Mouse (Mus musculus): ENCODE measurements around the gene Them5.

Gene Them5

GRCm38 (mm10) chr3:94382308-94382707, 40.4 kb downstream of the Them5 start:
- TF ChIP-seq POU5F1 (IDR thresholded peaks at IDR 0.05; ENCODE audit: borderline replicate concordance, low read length) (no peak), NANOG (IDR thresholded peaks at IDR 0.05; ENCODE audit: borderline replicate concordance, low read length) (no peak), CTCF (conservative IDR thresholded peaks at IDR 0.05; ENCODE audit: low read length) (no peak)
- Histone ChIP-seq H3K27me3 (ENCODE audit: insufficient read depth, low read length) (peaks cover 67% of the 10 kb centered on the region), H3K4me1 (replicated peaks; ENCODE audit: low read depth, low read length) (peaks cover 14% of the 10 kb centered on the region), H3K4me3 (replicated peaks; ENCODE audit: low read length) (no peak overlapping the region), H3K9me3 (ENCODE audit: low read length) (no peaks in the 10 kb centered on the region), H3K36me3 (ENCODE audit: insufficient read depth, low read length) (no peaks in the 10 kb centered on the region)

DNA sequence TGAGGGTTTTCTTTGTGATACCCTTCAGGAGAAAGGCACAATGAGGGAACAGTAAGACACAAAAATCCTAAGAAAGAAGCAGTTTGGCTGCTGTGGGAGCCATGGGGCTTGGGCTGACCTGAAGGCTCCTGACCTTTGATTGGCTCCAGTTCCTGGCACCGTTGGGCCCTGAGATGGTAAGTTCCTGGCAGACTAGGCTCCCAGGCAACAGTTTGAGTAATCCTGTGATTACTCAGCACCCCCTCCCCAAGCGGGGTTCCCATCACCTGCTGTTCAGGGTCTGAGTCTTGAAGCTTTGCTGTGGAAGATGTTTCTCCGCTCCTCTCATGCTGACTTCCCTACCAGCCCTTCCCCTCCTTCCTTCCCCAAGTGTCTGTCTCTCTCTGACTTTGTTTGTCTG, 41.6 kb downstream of the Them5 start:
- TF ChIP-seq NANOG (IDR thresholded peaks at IDR 0.05; ENCODE audit: borderline replicate concordance, low read length): no peak
- no peak for TF ChIP-seq CTCF (conservative IDR thresholded peaks at IDR 0.05; ENCODE audit: low read length)
- TF ChIP-seq POU5F1 (IDR thresholded peaks at IDR 0.05; ENCODE audit: borderline replicate concordance, low read length): no peak
- Histone ChIP-seq H3K9me3 (ENCODE audit: low read length) (no peaks in the 10 kb centered on the region), H3K36me3 (ENCODE audit: insufficient read depth, low read length) (no peaks in the 10 kb centered on the region), H3K4me1 (replicated peaks; ENCODE audit: low read depth, low read length) (peaks cover 11% of the 10 kb centered on the region; the same call in 1 of the 2 replicates), H3K27me3 (ENCODE audit: insufficient read depth, low read length) (peaks cover 68% of the 10 kb centered on the region), H3K4me3 (replicated peaks; ENCODE audit: low read length) (no peak overlapping the region)

- H3K4me1 ChIP-seq (replicated peaks; ENCODE audit: low read depth, low read length): peaks cover 4% of the 10 kb centered on the region; the same call in 1 of the 2 replicates
- peaks cover 76% of the 10 kb centered on the region for H3K27me3 ChIP-seq (ENCODE audit: insufficient read depth, low read length)
- no peaks in the 10 kb centered on the region for H3K9me3 ChIP-seq (ENCODE audit: low read length)
- no peaks in the 10 kb centered on the region for H3K36me3 ChIP-seq (ENCODE audit: insufficient read depth, low read length)
- no peak overlapping the region for H3K4me3 ChIP-seq (replicated peaks; ENCODE audit: low read length)
- TF ChIP-seq POU5F1 (IDR thresholded peaks at IDR 0.05; ENCODE audit: borderline replicate concordance, low read length) (no peak), NANOG (IDR thresholded peaks at IDR 0.05; ENCODE audit: borderline replicate concordance, low read length) (no peak), CTCF (conservative IDR thresholded peaks at IDR 0.05; ENCODE audit: low read length) (no peak)
Observed at GRCm38 (mm10) chr3:94386671-94387070, 44.8 kb downstream of the Them5 start.

DNA sequence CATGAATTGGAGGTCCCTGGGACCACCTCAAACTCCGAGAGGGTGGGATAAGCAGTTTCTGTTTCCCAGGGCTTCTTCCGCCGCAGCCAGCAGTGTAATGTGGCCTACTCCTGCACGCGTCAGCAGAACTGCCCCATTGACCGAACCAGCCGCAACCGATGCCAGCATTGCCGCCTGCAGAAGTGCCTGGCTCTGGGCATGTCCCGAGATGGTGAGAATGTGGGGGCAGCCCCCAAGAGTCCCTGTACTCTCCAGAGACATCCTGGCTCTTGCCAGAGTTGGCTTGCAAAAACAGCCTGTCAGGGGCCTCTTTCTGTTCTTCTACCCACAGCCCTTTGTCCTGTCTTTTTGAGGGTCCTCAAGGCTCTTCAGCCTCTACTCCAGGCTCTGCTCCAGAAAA, 45.5 kb downstream of the Them5 start:
- H3K4me3 ChIP-seq (replicated peaks; ENCODE audit: low read length): no peak overlapping the region
- H3K27me3 ChIP-seq (ENCODE audit: insufficient read depth, low read length): peaks cover 71% of the 10 kb centered on the region
- TF ChIP-seq CTCF (conservative IDR thresholded peaks at IDR 0.05; ENCODE audit: low read length) (no peak), NANOG (IDR thresholded peaks at IDR 0.05; ENCODE audit: borderline replicate concordance, low read length) (no peak), POU5F1 (IDR thresholded peaks at IDR 0.05; ENCODE audit: borderline replicate concordance, low read length) (no peak)
- no peaks in the 10 kb centered on the region for H3K36me3 ChIP-seq (ENCODE audit: insufficient read depth, low read length)
- H3K4me1 ChIP-seq (replicated peaks; ENCODE audit: low read depth, low read length): peaks cover 4% of the 10 kb centered on the region; the same call in 1 of the 2 replicates
- no peaks in the 10 kb centered on the region for H3K9me3 ChIP-seq (ENCODE audit: low read length)

GRCm38 (mm10) chr3:94388047-94388446, 46.1 kb downstream of the Them5 start:
- Histone ChIP-seq H3K9me3 (ENCODE audit: low read length) (no peaks in the 10 kb centered on the region), H3K4me3 (replicated peaks; ENCODE audit: low read length) (no peak overlapping the region), H3K36me3 (ENCODE audit: insufficient read depth, low read length) (no peaks in the 10 kb centered on the region), H3K27me3 (ENCODE audit: insufficient read depth, low read length) (peaks cover 68% of the 10 kb centered on the region), H3K4me1 (replicated peaks; ENCODE audit: low read depth, low read length) (peaks cover 4% of the 10 kb centered on the region; the same call in 1 of the 2 replicates)
- TF ChIP-seq NANOG (IDR thresholded peaks at IDR 0.05; ENCODE audit: borderline replicate concordance, low read length): no peak
- no peak for TF ChIP-seq CTCF (conservative IDR thresholded peaks at IDR 0.05; ENCODE audit: low read length)
- TF ChIP-seq POU5F1 (IDR thresholded peaks at IDR 0.05; ENCODE audit: borderline replicate concordance, low read length): no peak

DNA sequence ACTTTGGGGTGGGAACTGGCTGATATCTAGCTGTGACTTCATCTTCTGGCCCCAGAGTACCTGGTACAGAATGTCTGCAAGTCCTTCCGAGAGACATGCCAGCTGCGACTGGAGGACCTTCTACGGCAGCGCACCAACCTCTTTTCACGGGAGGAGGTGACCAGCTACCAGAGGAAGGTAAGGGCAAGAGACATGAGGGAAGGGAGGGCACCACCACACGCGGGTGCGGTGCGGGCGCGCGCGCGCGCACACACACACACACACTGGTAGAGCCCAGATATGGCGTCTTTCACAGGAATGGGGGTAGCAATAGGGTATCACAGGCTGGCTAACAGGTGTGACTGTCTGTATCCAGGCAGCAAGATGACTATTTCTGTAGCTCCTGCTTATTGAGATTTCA, 47.5 kb downstream of the Them5 start:
- Histone ChIP-seq H3K4me3 (replicated peaks; ENCODE audit: low read length) (no peak overlapping the region), H3K4me1 (replicated peaks; ENCODE audit: low read depth, low read length) (peaks cover 4% of the 10 kb centered on the region; the same call in 1 of the 2 replicates), H3K9me3 (ENCODE audit: low read length) (no peaks in the 10 kb centered on the region), H3K36me3 (ENCODE audit: insufficient read depth, low read length) (no peaks in the 10 kb centered on the region), H3K27me3 (ENCODE audit: insufficient read depth, low read length) (peaks cover 55% of the 10 kb centered on the region)
- no peak for TF ChIP-seq NANOG (IDR thresholded peaks at IDR 0.05; ENCODE audit: borderline replicate concordance, low read length)
- no peak for TF ChIP-seq POU5F1 (IDR thresholded peaks at IDR 0.05; ENCODE audit: borderline replicate concordance, low read length)
- TF ChIP-seq CTCF (conservative IDR thresholded peaks at IDR 0.05; ENCODE audit: low read length): no peak

DNA sequence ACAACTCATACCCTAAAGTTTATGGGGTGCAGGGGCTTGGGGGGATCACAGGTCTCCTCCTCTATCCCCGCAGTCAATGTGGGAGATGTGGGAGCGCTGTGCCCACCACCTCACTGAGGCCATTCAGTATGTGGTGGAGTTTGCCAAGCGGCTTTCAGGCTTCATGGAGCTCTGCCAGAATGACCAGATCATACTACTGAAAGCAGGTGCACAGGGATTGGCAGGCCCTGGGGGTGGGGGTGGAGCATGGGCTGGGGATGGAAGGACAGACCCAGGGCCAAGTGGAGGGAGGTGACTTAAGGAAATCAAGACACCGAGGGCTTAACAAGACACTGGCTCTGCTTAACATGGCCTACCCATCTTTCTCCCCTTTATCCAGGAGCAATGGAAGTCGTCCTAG, 49.1 kb downstream of the Them5 start:
- Histone ChIP-seq H3K36me3 (ENCODE audit: insufficient read depth, low read length) (no peaks in the 10 kb centered on the region), H3K4me3 (replicated peaks; ENCODE audit: low read length) (no peak overlapping the region), H3K27me3 (ENCODE audit: insufficient read depth, low read length) (peaks cover 50% of the 10 kb centered on the region), H3K4me1 (replicated peaks; ENCODE audit: low read depth, low read length) (peaks cover 4% of the 10 kb centered on the region; the same call in 1 of the 2 replicates), H3K9me3 (ENCODE audit: low read length) (no peaks in the 10 kb centered on the region)
- TF ChIP-seq POU5F1 (IDR thresholded peaks at IDR 0.05; ENCODE audit: borderline replicate concordance, low read length) (no peak), CTCF (conservative IDR thresholded peaks at IDR 0.05; ENCODE audit: low read length) (no peak), NANOG (IDR thresholded peaks at IDR 0.05; ENCODE audit: borderline replicate concordance, low read length) (no peak)

DNA sequence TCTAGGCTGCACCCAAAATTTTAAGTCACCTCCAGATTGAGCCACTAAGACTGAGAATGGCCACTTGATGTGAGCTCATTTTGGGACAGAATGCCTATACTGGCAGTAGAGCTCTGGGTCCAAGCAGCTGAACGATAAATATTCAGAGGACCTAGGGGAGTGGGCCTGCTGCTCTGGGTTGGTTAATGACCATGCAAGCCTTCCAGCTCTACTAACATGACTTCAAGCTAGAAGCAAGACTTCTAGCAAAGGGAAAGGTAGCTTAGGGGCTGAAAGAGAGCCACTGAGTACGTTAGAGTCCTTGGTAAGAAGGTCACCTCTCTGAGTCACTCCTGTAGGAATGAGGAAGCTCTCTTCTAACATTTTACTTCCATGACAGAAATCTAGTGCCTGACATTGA, 50.2 kb downstream of the Them5 start:
- Histone ChIP-seq H3K9me3 (ENCODE audit: low read length) (no peaks in the 10 kb centered on the region), H3K36me3 (ENCODE audit: insufficient read depth, low read length) (no peaks in the 10 kb centered on the region), H3K4me1 (replicated peaks; ENCODE audit: low read depth, low read length) (peaks cover 4% of the 10 kb centered on the region; the same call in 1 of the 2 replicates), H3K4me3 (replicated peaks; ENCODE audit: low read length) (no peak overlapping the region), H3K27me3 (ENCODE audit: insufficient read depth, low read length) (peaks cover 48% of the 10 kb centered on the region)
- no peak for TF ChIP-seq NANOG (IDR thresholded peaks at IDR 0.05; ENCODE audit: borderline replicate concordance, low read length)

DNA sequence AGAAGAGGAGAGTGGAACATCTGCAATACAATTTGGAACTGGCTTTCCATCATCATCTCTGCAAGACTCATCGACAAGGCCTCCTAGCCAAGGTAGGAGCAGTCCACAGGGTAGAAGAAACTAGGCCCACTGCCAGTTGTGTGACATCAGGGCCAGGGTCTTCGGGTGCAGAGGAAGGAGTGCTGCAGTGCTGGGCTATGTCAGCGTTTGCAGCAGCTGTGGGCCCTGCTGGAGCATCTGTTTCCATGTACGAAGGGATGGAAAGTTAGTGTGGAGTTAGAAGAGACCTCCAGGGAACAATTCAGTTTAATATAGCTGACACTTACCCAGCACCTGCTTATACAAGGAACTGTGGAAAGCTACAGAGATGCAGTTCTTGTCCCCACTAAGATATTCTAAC, 51.1 kb downstream of the Them5 start:
- Histone ChIP-seq H3K9me3 (ENCODE audit: low read length) (no peaks in the 10 kb centered on the region), H3K36me3 (ENCODE audit: insufficient read depth, low read length) (no peaks in the 10 kb centered on the region), H3K27me3 (ENCODE audit: insufficient read depth, low read length) (peaks cover 48% of the 10 kb centered on the region), H3K4me3 (replicated peaks; ENCODE audit: low read length) (no peak overlapping the region), H3K4me1 (replicated peaks; ENCODE audit: low read depth, low read length) (0 out of 2 replicates have a peak, but pooled peaks cover 2% of the 10 kb centered on the region)
- TF ChIP-seq POU5F1 (IDR thresholded peaks at IDR 0.05; ENCODE audit: borderline replicate concordance, low read length) (no peak), CTCF (conservative IDR thresholded peaks at IDR 0.05; ENCODE audit: low read length) (no peak), NANOG (IDR thresholded peaks at IDR 0.05; ENCODE audit: borderline replicate concordance, low read length) (no peak)

Data from E14TG2a.4 (cell line).